Mouse (Mus musculus) CH12.LX (cell line): Measurements from ENCODE around the gene Hist1h3a. TPM values are rescaled to one million over a fixed set of nuclear protein-coding genes. Genes with fewer than 3 reads are reported as not detected.
"Not testable (repeated sequence)": the region's sequence is repeated elsewhere in the genome, so short reads cannot be mapped to it uniquely, and the experiment has no call there.

ENCODE experiments used
- DNase-seq: peaks from one replicate; pipeline ENCODE4 v3.0.0-alpha.2; 2013; ENCODE audit errors: extremely low read depth
- H3K27ac ChIP-seq: 2 replicates; pipeline ENCODE4 v1.5.1; 2012; ENCODE audit warnings: low read depth, mild to moderate bottlenecking, control low read depth, moderate library complexity; ENCODE audit not compliant: insufficient read depth
- H3K27me3 ChIP-seq: replicated peaks from 2 replicates; pipeline ENCODE3; 2012; ENCODE audit warnings: inconsistent platforms
- H3K36me3 ChIP-seq, 2 experiments: replicated peaks in 1 of 2; 2 replicates each; pipeline versions ENCODE3 to v1.6.1; 2012; ENCODE audit warnings: inconsistent platforms in 1 of 2, low read length in 1 of 2, mild to moderate bottlenecking in 1 of 2, mixed read lengths in 1 of 2, moderate library complexity in 1 of 2; ENCODE audit not compliant: control insufficient read depth in 1 of 2, insufficient read depth in 1 of 2
- H3K4me1 ChIP-seq, 2 experiments: 2 replicates each; pipeline ENCODE4 v1.6.1; 2012; ENCODE audit warnings: inconsistent platforms in 1 of 2, moderate library complexity in 1 of 2; ENCODE audit not compliant: insufficient read depth in 2 of 2, control insufficient read depth in 1 of 2
- H3K4me2 ChIP-seq: 2 replicates; pipeline ENCODE4 v1.6.1; 2012; ENCODE audit warnings: low read depth, mild to moderate bottlenecking, control low read depth; ENCODE audit not compliant: poor library complexity, insufficient read depth, severe bottlenecking
- H3K4me3 ChIP-seq, 3 experiments: fragments of 150-350 bp in 1 of 3; sonication (generic) in 1 of 3; replicated peaks in 1 of 3; 2 replicates each; pipeline versions ENCODE3 to v1.5.1; 2011 to 2012; ENCODE audit warnings: low read depth in 2 of 3, low read length in 2 of 3, mild to moderate bottlenecking in 2 of 3, moderate library complexity in 2 of 3, control low read depth in 1 of 3, improper control_type of control experiment in 1 of 3, inconsistent platforms in 1 of 3, mixed read lengths in 1 of 3; ENCODE audit not compliant: poor library complexity in 1 of 3
- H3K79me2 ChIP-seq: replicated peaks from 2 replicates; pipeline ENCODE4 v1.6.1; 2012; ENCODE audit warnings: mild to moderate bottlenecking, moderate library complexity; ENCODE audit not compliant: control insufficient read depth, poor library complexity, insufficient read depth, severe bottlenecking; ENCODE audit errors: extremely low read depth
- H3K9ac ChIP-seq: 2 replicates; pipeline ENCODE4 v1.6.1; 2012; ENCODE audit warnings: low read depth, mild to moderate bottlenecking, control low read depth, moderate library complexity; ENCODE audit not compliant: insufficient read depth
- H3K9me3 ChIP-seq: replicated peaks from 2 replicates; pipeline ENCODE3; 2012; ENCODE audit warnings: low read length, inconsistent platforms, mixed read lengths
- BHLHE40 ChIP-seq: IDR thresholded peaks from 2 replicates; pipeline ENCODE4 v1.6.1; 2011; ENCODE audit warnings: mild to moderate bottlenecking, low read depth, low read length, improper control_type of control experiment
- CHD1 ChIP-seq: IDR thresholded peaks from 2 replicates; pipeline ENCODE4 v1.6.1; 2012; ENCODE audit warnings: low read depth, low read length, improper control_type of control experiment, inconsistent platforms
- CHD2 ChIP-seq: IDR thresholded peaks from 2 replicates; pipeline ENCODE4 v1.6.1; 2011; ENCODE audit warnings: low read length, improper control_type of control experiment
- CTCF ChIP-seq, 2 experiments: IDR thresholded peaks in 1 of 2; conservative IDR thresholded peaks in 1 of 2; 2 replicates each; pipeline ENCODE4 v1.5.1; 2011 to 2012; ENCODE audit warnings: low read depth in 2 of 2, low read length in 2 of 2, improper control_type of control experiment in 1 of 2, inconsistent platforms in 1 of 2, mild to moderate bottlenecking in 1 of 2, moderate library complexity in 1 of 2
- E2F4 ChIP-seq: IDR thresholded peaks from 2 replicates; pipeline ENCODE4 v1.6.1; 2011; ENCODE audit warnings: low read depth, low read length, improper control_type of control experiment; ENCODE audit not compliant: insufficient replicate concordance
- EP300 ChIP-seq: IDR thresholded peaks from 2 replicates; pipeline ENCODE4 v1.6.1; 2011; ENCODE audit warnings: low read length, improper control_type of control experiment
- GABPA ChIP-seq: IDR thresholded peaks from 2 replicates; pipeline ENCODE4 v1.6.1; 2012; ENCODE audit warnings: low read depth, low read length, improper control_type of control experiment, inconsistent platforms; ENCODE audit not compliant: insufficient replicate concordance
- HCFC1 ChIP-seq: IDR thresholded peaks from 2 replicates; pipeline ENCODE4 v1.6.1; 2012; ENCODE audit warnings: low read depth, mild to moderate bottlenecking, inconsistent platforms, low read length, improper control_type of control experiment
- IRF4 ChIP-seq: IDR thresholded peaks from 2 replicates; pipeline ENCODE4 v1.6.1; 2014; ENCODE audit warnings: low read depth, mild to moderate bottlenecking, inconsistent platforms, low read length, improper control_type of control experiment
- JUN ChIP-seq: IDR thresholded peaks from 2 replicates; pipeline ENCODE4 v1.6.1; 2011; ENCODE audit warnings: low read depth, mild to moderate bottlenecking, low read length, improper control_type of control experiment, moderate library complexity; ENCODE audit not compliant: insufficient read depth
- JUND ChIP-seq: conservative IDR thresholded peaks from 2 replicates; pipeline ENCODE4 v1.6.1; 2011; ENCODE audit warnings: low read depth, low read length, improper control_type of control experiment
- KAT2A ChIP-seq: IDR thresholded peaks from 2 replicates; pipeline ENCODE4 v1.6.1; 2012; ENCODE audit warnings: low read length, improper control_type of control experiment, inconsistent platforms; ENCODE audit not compliant: insufficient replicate concordance
- MAFK ChIP-seq: IDR thresholded peaks from 2 replicates; pipeline ENCODE4 v1.6.1; 2011; ENCODE audit warnings: low read length, improper control_type of control experiment; ENCODE audit not compliant: insufficient replicate concordance
- MAX ChIP-seq: IDR thresholded peaks from 2 replicates; pipeline ENCODE4 v1.6.1; 2011; ENCODE audit warnings: low read length, improper control_type of control experiment
- MAZ ChIP-seq: IDR thresholded peaks from 2 replicates; pipeline ENCODE4 v1.6.1; 2012; ENCODE audit warnings: low read depth, mild to moderate bottlenecking, inconsistent platforms, low read length, improper control_type of control experiment, moderate library complexity
- MEF2A ChIP-seq: IDR thresholded peaks from 2 replicates; pipeline ENCODE4 v1.6.1; 2014; ENCODE audit warnings: low read depth, mild to moderate bottlenecking, inconsistent platforms, low read length, improper control_type of control experiment, borderline replicate concordance
- MXI1 ChIP-seq: IDR thresholded peaks from 2 replicates; pipeline ENCODE4 v1.6.1; 2011; ENCODE audit warnings: mild to moderate bottlenecking, low read depth, low read length, improper control_type of control experiment
- NELFE ChIP-seq: IDR thresholded peaks from 2 replicates; pipeline ENCODE4 v1.6.1; 2011; ENCODE audit warnings: low read depth, low read length, improper control_type of control experiment
- NRF1 ChIP-seq: IDR thresholded peaks from 2 replicates; pipeline ENCODE4 v1.6.1; 2014; ENCODE audit warnings: low read depth, mild to moderate bottlenecking, inconsistent platforms, low read length, improper control_type of control experiment, moderate library complexity
- PAX5 ChIP-seq: IDR thresholded peaks from 2 replicates; pipeline ENCODE4 v1.6.1; 2012; ENCODE audit warnings: low read length, inconsistent platforms, mixed read lengths
- POLR2A ChIP-seq: IDR thresholded peaks from 2 replicates; pipeline ENCODE4 v1.6.1; 2011; ENCODE audit warnings: low read depth, mild to moderate bottlenecking, improper control_type of control experiment, low read length
- POLR2AphosphoS2 ChIP-seq: IDR thresholded peaks from 2 replicates; pipeline ENCODE4 v1.6.1; 2011; ENCODE audit warnings: low read depth, low read length, improper control_type of control experiment
- SIN3A ChIP-seq: IDR thresholded peaks from 2 replicates; pipeline ENCODE4 v1.6.1; 2012; ENCODE audit warnings: low read length, improper control_type of control experiment, inconsistent platforms
- SMC3 ChIP-seq: IDR thresholded peaks from 2 replicates; pipeline ENCODE4 v1.6.1; 2011; ENCODE audit warnings: low read depth, low read length, improper control_type of control experiment
- TBP ChIP-seq: conservative IDR thresholded peaks from 2 replicates; pipeline ENCODE4 v1.6.1; 2011; ENCODE audit warnings: low read depth, low read length, improper control_type of control experiment
- TCF12 ChIP-seq: IDR thresholded peaks from 2 replicates; pipeline ENCODE4 v1.6.1; 2014; ENCODE audit warnings: low read depth, mild to moderate bottlenecking, inconsistent platforms, low read length, improper control_type of control experiment
- USF1 ChIP-seq: IDR thresholded peaks from 2 replicates; pipeline ENCODE4 v1.6.1; 2014; ENCODE audit warnings: low read depth, mild to moderate bottlenecking, inconsistent platforms, low read length, improper control_type of control experiment
- USF2 ChIP-seq: conservative IDR thresholded peaks from 2 replicates; pipeline ENCODE4 v1.6.1; 2011; ENCODE audit warnings: low read depth, low read length, improper control_type of control experiment
- ZKSCAN1 ChIP-seq: IDR thresholded peaks from 2 replicates; pipeline ENCODE4 v1.6.1; 2012; ENCODE audit warnings: low read depth, inconsistent platforms, low read length, improper control_type of control experiment, borderline replicate concordance
- ZMIZ1 ChIP-seq: IDR thresholded peaks from 2 replicates; pipeline ENCODE4 v1.6.1; 2012; ENCODE audit warnings: low read depth, mild to moderate bottlenecking, inconsistent platforms, low read length, improper control_type of control experiment
- dilution Hi-C: fragments of 300-500 bp; cut with MboI; formaldehyde crosslinking; loops from 2 replicates; pipeline ENCODE4 v1.14.3; 2020; ENCODE audit warnings: low sequenced_read_pairs; ENCODE audit not compliant: extremely low pct_unique_long_range_greater_than_20kb, extremely low pct_ligation_motif_present
- in situ Hi-C: fragments of 300-500 bp; cut with MboI; formaldehyde crosslinking; loops from 3 replicates; pipeline ENCODE4 v1.14.3; 2019; ENCODE audit warnings: low sequenced_read_pairs, low pct_ligation_motif_present, low pct_unique_long_range_greater_than_20kb, mixed read lengths
- polyA plus RNA-seq: library from polyadenylated mRNA; unstranded; fragments of >175 nt; gene quantifications from 2 replicates; pipeline ENCODE4 v1.2.1, GENCODE M21; 2012; ENCODE audit warnings: low read depth; ENCODE audit not compliant: insufficient read length
- total RNA-seq, 2 experiments: library from RNA; depleted of rRNA; stranded (reverse); fragments of 300-350 nt in 1 of 2; fragments of >200 nt in 1 of 2; gene quantifications; 2 replicates each; pipeline ENCODE4 v1.2.3; 2012 to 2014

The Hist1h3a gene
- total and polyA plus RNA-seq, 3 experiments: 3.2 to 1,392 (median 78.5) TPM

- H3K79me2 ChIP-seq, H3K27me3 ChIP-seq, dilution Hi-C loops, H3K36me3 ChIP-seq, H3K9me3 ChIP-seq: not testable (repeated sequence)
- Histone ChIP-seq H3K4me1 (peaks cover 0 to 38% of the 10 kb centered on the region in 2 experiments; a peak in 2 of 4 replicates), H3K4me3 (peak within 1 kb of the TSS; percentile 4 to 43 (median 34)), H3K4me2 (peak within 1 kb of the TSS; percentile 70), H3K9ac (peak within 1 kb of the TSS; percentile 84), H3K27ac (peak within 1 kb of the TSS; percentile 95)
- TF ChIP-seq ZMIZ1 (peak; percentile 99), CHD2 (peak; percentile 68), TBP (peak; percentile 99), E2F4 (peak; percentile 99), NELFE (peak; percentile 90), TCF12 (peak; percentile 77; the same call in 1 of the 2 replicates), SIN3A (peak; percentile 14; the same call in 1 of the 2 replicates), POLR2A (peak; percentile 88; the same call in 1 of the 2 replicates)
- DNase-seq: peak; percentile 96
- in situ Hi-C loops: loop anchor here (25.0 kb wide), 1 partner anchor 1715 kb away; the partner anchor contains the start of genes Hist1h2ag, Hist1h2ah, Hist1h2bj and Hist1h2bk
Measured at GRCm38 (mm10) chr13:23752067-23752741, 10.0 kb downstream of the Hist1h3a start, which contains the start of gene Hist1h3b. Gene Hist1h3b (plus strand): TSS chr13:23752267.

- Histone ChIP-seq H3K4me1 (peaks cover 0 to 37% of the 10 kb centered on the region in 2 experiments; a peak in 2 of 4 replicates), H3K79me2 (no peaks in the 10 kb centered on the region), H3K9me3 (no peaks in the 10 kb centered on the region), H3K27me3 (no peaks in the 10 kb centered on the region), H3K36me3 (no peaks in the 10 kb centered on the region), H3K27ac (peak overlapping the region; percentile 95), H3K4me3 (peak overlapping the region in 2 of 3 experiments; percentile 34 to 40), H3K9ac (peak overlapping the region; percentile 84), H3K4me2 (peak overlapping the region; percentile 70; the same call in 1 of the 2 replicates)
- dilution Hi-C loops (no loop called here), in situ Hi-C loops (loop anchor here (25.0 kb wide), 1 partner anchor 1714 kb away; the partner anchor contains the start of genes Hist1h2ag, Hist1h2ah, Hist1h2bj and Hist1h2bk)
- no peak for DNase-seq
- TF ChIP-seq CHD2 (no peak), CHD1 (no peak), SMC3 (no peak), MAX (no peak), IRF4 (no peak), KAT2A (no peak), POLR2A (peak; percentile 90), USF2 (no peak), EP300 (no peak), ZKSCAN1 (no peak), SIN3A (peak; percentile 10; the same call in 1 of the 2 replicates), TCF12 (no peak), HCFC1 (no peak; the same call in 1 of the 2 replicates), MEF2A (no peak), USF1 (no peak), BHLHE40 (no peak; the same call in 1 of the 2 replicates), MAFK (no peak), NELFE (no peak; the same call in 1 of the 2 replicates), JUN (no peak), POLR2AphosphoS2 (peak; percentile 97), CTCF (conservative IDR thresholded peaks at IDR 0.05 in 1 of 2, IDR thresholded peaks at IDR 0.05 in 1 of 2; ENCODE audit: low read depth in 2 of 2, low read length in 2 of 2) (no peak), TBP (no peak), MAZ (no peak), GABPA (no peak), MXI1 (no peak), E2F4 (no peak), JUND (no peak), PAX5 (no peak), NRF1 (no peak)
Measured at GRCm38 (mm10) chr13:23751478-23751956, 10.7 kb downstream of the Hist1h3a start.
